Mouse (Mus musculus) 3T3-L1 (cell line): ENCODE measurements around the gene Vmn1r143.
"Not testable (repeated sequence)": the region's sequence is repeated elsewhere in the genome, so short reads cannot be mapped to it uniquely, and the experiment has no call there.

Experiments
- DNase-seq: peaks from one replicate; pipeline ENCODE4 v3.0.0-alpha.2; 2015; ENCODE audit warnings: low read depth, low spot score

The Vmn1r143 gene

DNA sequence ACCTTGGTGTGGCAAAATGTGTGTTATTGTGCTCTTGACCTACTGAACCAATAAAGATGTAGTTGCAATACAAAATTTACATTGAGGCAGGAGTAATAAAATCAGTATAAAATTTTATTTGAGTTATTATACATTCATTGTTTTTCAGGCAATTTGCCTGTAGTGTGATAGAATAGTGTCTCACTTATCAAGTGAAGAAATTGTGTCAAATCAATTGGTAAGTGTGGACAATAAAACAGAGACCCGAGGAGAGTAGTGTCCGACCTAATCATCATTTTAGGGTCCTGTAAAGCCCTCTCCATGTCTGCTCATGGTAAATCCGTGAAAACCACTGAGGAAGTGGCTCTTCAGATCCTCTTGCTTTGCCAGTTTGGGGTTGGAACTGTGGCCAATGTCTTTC is at the start of gene Vmn1r143:
Gene Vmn1r143 (plus strand): TSS at position 301 of the 400 bp plus-strand sequence.
- DNase-seq = not testable (repeated sequence)

DNA sequence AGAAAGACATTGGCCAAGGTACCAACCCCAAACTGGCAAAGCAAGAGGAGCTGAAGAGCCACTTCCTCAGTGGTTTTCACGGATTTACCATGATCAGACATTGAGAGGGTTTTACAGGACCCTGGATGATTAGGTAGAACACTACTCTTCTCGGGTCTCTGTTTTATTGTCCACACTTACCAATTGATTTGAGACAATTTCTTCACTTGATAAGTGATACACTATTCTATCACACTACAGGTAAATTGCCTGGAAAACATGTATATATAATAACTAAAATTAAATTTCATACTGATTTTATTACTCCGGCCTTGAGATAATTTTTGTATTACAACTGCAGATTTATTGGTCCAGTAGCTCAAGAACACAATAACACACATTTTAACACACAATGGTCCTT is 25.2 kb upstream of the Vmn1r143 start, which contains the start of gene Vmn1r142:
Gene Vmn1r142 (minus strand): TSS at position 101 of the 400 bp plus-strand sequence.
- DNase-seq = not testable (repeated sequence)

DNA sequence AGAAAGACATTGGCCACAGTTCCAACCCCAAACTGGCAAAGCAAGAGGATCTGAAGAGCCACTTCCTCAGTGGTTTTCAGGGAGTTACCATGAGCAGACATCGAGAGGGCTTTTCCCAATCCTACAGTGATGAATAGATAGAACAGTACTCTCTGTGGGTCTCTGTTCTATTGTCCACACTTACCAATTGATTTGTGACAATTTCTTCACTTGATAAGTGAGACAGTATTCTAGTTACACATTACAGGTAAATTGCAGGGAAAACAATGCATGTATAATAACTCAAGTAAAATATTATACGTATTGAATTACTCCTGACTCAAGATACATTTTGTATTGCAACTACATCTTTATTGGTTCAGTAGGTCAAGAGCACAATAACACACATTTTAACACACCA is 12.0 kb downstream of the Vmn1r143 start, which contains the start of gene Gm8653:
Gene Gm8653 (minus strand): TSS at position 101 of the 400 bp plus-strand sequence.
- not testable (repeated sequence) for DNase-seq

DNA sequence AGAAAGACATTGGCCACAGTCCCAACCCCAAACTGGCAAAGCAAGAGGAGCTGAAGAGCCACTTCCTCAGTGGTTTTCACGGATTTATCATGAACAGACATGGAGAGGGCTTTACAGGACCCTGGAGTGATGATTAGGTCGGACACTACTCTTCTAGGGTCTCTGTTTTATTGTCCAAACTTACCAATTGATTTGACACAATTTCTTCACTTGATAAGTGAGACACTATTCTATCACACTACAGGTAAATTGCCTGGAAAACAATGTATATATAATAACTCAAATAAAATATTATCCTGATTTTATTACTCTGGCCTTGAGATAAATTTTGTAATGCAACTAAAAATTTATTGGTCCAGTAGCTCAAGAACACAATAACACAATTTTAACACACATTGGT is 40.2 kb downstream of the Vmn1r143 start, which contains the start of gene Gm8453:
Gene Gm8453 (minus strand): TSS at position 101 of the 400 bp plus-strand sequence.
- not testable (repeated sequence) for DNase-seq
